Mouse (Mus musculus) limb, embryonic 15.5 days (tissue): ENCODE measurements around the gene BC030499. TPM values are rescaled to one million over a fixed set of nuclear protein-coding genes. Genes with fewer than 3 reads are reported as not detected.
"Not testable (repeated sequence)": the region's sequence is repeated elsewhere in the genome, so short reads cannot be mapped to it uniquely, and the experiment has no call there.

Experiments
- ATAC-seq: fragments of 200-750 bp; cut with Nextera tagmentation; 2 replicates; pipeline ENCODE4 v1.8.0; 2017; ENCODE audit warnings: low read depth, moderate TSS enrichment; ENCODE audit not compliant: insufficient number of reproducible peaks, low FRiP score, low TSS enrichment
- H3K27ac ChIP-seq: fragments of 300-500 bp; sonication (generic); 2 replicates; pipeline ENCODE4 v1.5.1; 2015; ENCODE audit warnings: moderate library complexity, mild to moderate bottlenecking, inconsistent platforms
- H3K27me3 ChIP-seq: fragments of 300-500 bp; sonication (generic); 2 replicates; pipeline ENCODE4 v1.6.1; 2015; ENCODE audit warnings: inconsistent platforms
- H3K36me3 ChIP-seq: fragments of 300-500 bp; sonication (generic); 2 replicates; pipeline ENCODE4 v1.6.1; 2015; ENCODE audit warnings: inconsistent platforms
- H3K4me1 ChIP-seq: fragments of 300-500 bp; sonication (generic); 2 replicates; pipeline ENCODE4 v1.6.1; 2015; ENCODE audit warnings: inconsistent platforms
- H3K4me2 ChIP-seq: fragments of 300-500 bp; sonication (generic); 2 replicates; pipeline ENCODE4 v1.6.1; 2015; ENCODE audit warnings: mild to moderate bottlenecking, inconsistent platforms
- H3K4me3 ChIP-seq: fragments of 300-500 bp; sonication (generic); 2 replicates; pipeline ENCODE4 v1.5.1; 2015; ENCODE audit warnings: mild to moderate bottlenecking, inconsistent platforms
- H3K9ac ChIP-seq: fragments of 300-500 bp; sonication (generic); 2 replicates; pipeline ENCODE4 v1.6.1; 2015; ENCODE audit warnings: inconsistent platforms
- H3K9me3 ChIP-seq: fragments of 300-500 bp; sonication (generic); 2 replicates; pipeline ENCODE4 v1.6.1; 2016; ENCODE audit warnings: inconsistent platforms
- WGBS: fragments of 180-500 bp; shearing (Covaris S2); methylation state at CpG from one replicate; pipeline ENCODE4 v1.1.7; 2015; 5-methylcytosine and 5-hydroxymethylcytosine counted together
- polyA plus RNA-seq: library from polyadenylated mRNA; unstranded; fragments of >200 nt; fragmentation: Nextera tagmentation; extraction: Ambion mirVana; gene quantifications from 2 replicates; pipeline ENCODE4 v1.2.1, GENCODE M21; 2015

BC030499 gene
- polyA plus RNA-seq, 1 experiment from 2014 or later = 0.09 TPM

DNA sequence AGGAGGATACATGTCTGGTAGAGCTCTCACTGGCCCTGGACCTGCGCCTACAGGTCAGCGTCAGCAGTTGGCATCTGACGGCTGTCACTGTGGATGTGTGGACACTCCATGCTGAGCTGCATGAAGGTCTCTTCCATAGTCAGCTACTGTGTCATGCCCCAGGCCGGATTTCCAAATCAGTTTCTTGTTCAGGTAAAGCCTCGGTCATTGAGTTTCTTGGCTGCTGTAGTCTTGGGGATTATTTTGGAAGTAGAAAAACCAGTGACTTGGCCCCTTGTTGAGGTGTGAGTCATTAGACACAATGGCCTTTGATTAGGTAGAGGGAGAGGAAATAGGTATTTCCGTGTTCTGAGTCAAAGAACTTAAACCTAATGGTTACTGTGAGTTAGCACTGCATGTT, 25.1 kb upstream of the BC030499 start:
- no peak overlapping the region for H3K4me3 ChIP-seq
- WGBS = 84% methylated on average over 6 of the region's 6 CpGs
- peaks cover 65% of the 10 kb centered on the region for H3K36me3 ChIP-seq
- H3K27me3 ChIP-seq = no peaks in the 10 kb centered on the region
- H3K27ac ChIP-seq = no peak overlapping the region
- ATAC-seq = no peak
- no peaks in the 10 kb centered on the region for H3K9me3 ChIP-seq
- no peak overlapping the region for H3K9ac ChIP-seq
- H3K4me1 ChIP-seq = peaks cover 14% of the 10 kb centered on the region
- H3K4me2 ChIP-seq = no peak overlapping the region

DNA sequence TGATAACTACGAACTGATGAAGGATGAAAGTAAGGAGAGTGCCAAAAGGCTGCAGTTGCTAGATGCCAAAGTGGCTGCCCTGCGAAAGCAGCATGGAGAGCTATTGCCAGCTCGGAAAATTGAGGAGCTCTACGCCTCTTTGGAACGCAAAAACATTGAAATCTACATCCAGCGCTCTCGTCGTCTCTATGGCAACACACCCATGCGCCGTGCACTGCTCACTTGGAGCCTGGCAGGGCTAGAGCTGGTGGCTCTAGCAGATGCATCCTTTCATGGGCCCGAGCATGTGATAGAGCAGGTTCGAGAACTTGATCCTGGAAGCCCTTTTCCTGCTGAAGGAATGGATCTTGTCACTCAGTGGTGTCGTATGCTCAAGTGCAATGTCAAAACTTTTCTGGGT, 18.7 kb upstream of the BC030499 start:
- Histone ChIP-seq H3K36me3 (peaks cover 92% of the 10 kb centered on the region), H3K4me1 (no peaks in the 10 kb centered on the region), H3K27me3 (no peaks in the 10 kb centered on the region), H3K9me3 (no peaks in the 10 kb centered on the region), H3K4me2 (no peak overlapping the region), H3K4me3 (no peak overlapping the region), H3K9ac (no peak overlapping the region), H3K27ac (no peak overlapping the region)
- no peak for ATAC-seq
- 91% methylated on average over 13 of the region's 13 CpGs for WGBS

DNA sequence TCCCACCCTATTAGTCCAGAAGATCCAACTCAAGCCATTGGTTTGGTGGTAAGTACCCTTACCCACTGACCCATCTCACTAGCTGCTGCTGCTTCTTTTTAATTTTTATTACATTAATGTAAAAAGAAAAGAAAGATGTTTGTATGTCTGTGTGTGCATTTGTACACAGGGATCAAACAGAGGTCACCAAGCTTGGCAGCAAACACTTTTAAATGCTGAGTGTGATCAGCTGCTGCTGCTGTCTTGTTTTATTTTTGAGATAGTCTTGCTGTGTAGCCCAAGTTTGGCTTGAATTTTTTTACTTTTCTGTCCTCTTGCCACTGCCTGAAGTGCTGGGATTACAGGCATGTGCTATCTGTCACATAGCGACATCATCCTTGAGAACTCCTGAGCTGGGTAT, 15.0 kb upstream of the BC030499 start:
- 100% methylated on average over 1 of the region's 1 CpGs for WGBS
- H3K27me3 ChIP-seq = no peaks in the 10 kb centered on the region
- H3K9me3 ChIP-seq = no peaks in the 10 kb centered on the region
- no peak overlapping the region for H3K4me3 ChIP-seq
- H3K4me2 ChIP-seq = no peak overlapping the region
- no peak for ATAC-seq
- no peaks in the 10 kb centered on the region for H3K4me1 ChIP-seq
- H3K9ac ChIP-seq = no peak overlapping the region
- no peak overlapping the region for H3K27ac ChIP-seq
- H3K36me3 ChIP-seq = peaks cover 94% of the 10 kb centered on the region

DNA sequence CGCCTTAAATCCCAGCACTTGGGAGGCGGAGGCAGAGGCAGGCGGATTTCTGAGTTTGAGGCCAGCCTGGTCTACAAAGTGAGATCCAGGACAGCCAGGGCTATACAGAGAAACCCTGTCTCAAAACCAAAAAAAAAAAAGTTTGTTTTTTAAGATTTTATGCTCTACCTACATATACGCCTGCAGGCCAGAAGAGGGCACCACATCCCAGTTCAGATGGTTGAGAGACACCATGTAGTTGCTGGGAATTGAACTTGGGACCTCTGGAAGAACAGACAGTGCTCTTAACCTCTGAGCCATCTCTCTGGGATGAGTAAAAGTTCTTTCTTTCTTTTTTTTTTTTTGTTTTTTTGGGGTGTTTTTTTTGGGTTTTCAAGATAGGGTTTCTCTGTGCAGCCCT, 14.5 kb upstream of the BC030499 start:
- H3K4me1 ChIP-seq, H3K4me2 ChIP-seq, H3K4me3 ChIP-seq, H3K9me3 ChIP-seq, ATAC-seq, H3K27me3 ChIP-seq, H3K27ac ChIP-seq, H3K9ac ChIP-seq: not testable (repeated sequence)
- WGBS = 95% methylated on average over 4 of the region's 4 CpGs
- H3K36me3 ChIP-seq = peaks cover 95% of the 10 kb centered on the region

DNA sequence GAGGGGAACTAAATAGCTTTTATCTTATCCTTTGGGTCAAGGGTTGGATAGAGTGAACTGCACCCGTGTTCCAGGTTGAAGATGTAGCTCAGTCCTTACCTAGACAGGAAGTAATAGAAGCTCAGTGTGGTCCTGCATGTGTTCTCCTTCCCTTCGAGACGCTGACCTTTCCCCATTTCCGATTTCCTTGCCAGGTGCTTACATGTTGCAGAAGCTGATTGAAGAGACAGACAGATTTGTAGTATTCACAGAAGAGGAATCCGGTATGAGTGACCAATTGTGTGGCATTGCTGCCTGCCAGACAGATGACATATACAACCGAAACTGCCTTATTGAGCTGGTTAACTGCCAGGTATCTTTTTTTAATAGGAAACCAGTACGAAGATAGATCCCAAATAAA, 11.8 kb upstream of the BC030499 start:
- Histone ChIP-seq H3K27me3 (no peaks in the 10 kb centered on the region), H3K27ac (no peak overlapping the region), H3K9me3 (no peaks in the 10 kb centered on the region), H3K4me3 (no peak overlapping the region), H3K4me1 (no peaks in the 10 kb centered on the region), H3K4me2 (no peak overlapping the region), H3K9ac (no peak overlapping the region), H3K36me3 (peaks cover 95% of the 10 kb centered on the region)
- 88% methylated on average over 7 of the region's 7 CpGs for WGBS
- ATAC-seq = no peak

DNA sequence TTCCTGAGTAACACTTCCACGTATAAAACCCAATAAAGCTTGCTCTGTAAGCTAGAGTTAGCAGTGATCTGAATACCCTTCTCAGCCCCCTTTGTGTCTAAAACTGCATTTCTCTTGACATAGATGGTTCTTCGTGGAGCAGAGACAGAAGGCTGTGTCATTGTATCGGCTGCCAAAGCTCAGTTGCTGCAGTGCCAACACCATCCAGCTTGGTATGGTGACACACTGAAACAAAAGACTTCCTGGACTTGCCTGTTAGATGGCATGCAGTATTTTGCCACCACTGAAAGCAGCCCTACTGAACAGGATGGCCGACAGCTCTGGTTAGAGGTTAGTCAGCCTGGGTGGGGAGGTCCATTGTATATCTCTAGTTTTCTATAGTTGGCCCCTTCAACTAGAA, 11.1 kb upstream of the BC030499 start:
- Histone ChIP-seq H3K4me2 (no peak overlapping the region), H3K27ac (no peak overlapping the region), H3K9me3 (no peaks in the 10 kb centered on the region), H3K36me3 (peaks cover 95% of the 10 kb centered on the region), H3K4me1 (no peaks in the 10 kb centered on the region), H3K27me3 (no peaks in the 10 kb centered on the region), H3K9ac (no peak overlapping the region), H3K4me3 (no peak overlapping the region)
- ATAC-seq = no peak
- 93% methylated on average over 4 of the region's 4 CpGs for WGBS

DNA sequence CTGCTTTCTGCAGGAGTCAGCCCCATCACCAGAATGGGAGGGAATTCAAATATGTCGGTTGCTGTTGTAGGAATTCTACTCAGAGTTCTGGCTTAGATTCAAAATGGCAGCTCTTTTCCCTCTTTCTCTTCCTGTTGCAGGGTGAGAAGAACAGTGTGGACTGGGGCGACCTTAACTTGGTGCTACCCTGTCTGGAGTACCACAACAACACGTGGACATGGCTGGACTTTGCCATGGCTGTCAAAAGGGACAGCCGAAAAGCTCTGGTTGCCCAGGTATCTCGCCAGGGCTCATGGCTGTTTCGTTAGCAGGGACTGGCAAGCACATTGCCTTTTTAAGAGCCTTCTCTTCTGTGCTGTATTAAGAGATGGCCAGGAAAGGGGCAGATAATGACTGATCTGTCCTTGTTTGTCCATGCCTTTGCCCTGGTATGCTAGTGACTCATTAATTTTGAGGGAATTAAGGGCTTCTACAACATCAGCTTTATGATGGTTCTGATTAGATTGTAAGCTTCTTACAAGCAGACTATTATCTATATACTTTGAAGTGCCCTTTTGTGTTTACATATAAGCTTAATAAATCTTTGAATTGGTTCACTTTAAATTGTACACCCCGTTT, 1.4 kb upstream of the BC030499 start:
- Histone ChIP-seq H3K4me2 (no peak overlapping the region), H3K36me3 (peaks cover 76% of the 10 kb centered on the region), H3K4me3 (no peak overlapping the region), H3K27me3 (no peaks in the 10 kb centered on the region), H3K4me1 (no peaks in the 10 kb centered on the region), H3K27ac (no peak overlapping the region), H3K9ac (no peak overlapping the region), H3K9me3 (no peaks in the 10 kb centered on the region)
- no peak for ATAC-seq
- 90% methylated on average over 7 of the region's 7 CpGs for WGBS

DNA sequence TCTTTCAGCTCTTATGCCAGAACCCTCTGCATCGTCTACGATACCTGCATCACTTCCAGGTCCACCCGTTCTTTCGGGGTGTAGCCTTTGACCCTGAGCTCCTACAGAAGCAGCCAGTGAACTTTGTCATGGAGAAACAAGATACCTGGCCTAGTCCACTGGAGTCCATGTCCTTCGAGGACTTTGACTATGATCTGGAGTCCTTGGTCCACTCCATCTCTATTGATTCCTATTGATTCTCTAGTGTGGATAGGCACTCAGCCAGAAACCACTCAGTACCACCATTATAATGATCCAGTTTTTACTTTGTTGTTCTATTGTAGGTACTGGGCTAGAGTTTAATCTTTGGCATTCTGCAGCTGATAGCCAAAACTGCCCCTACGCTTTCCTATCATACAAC, 3.9 kb downstream of the BC030499 start:
- WGBS = 95% methylated on average over 6 of the region's 6 CpGs
- Histone ChIP-seq H3K9me3 (no peaks in the 10 kb centered on the region), H3K4me3 (no peak overlapping the region), H3K36me3 (peaks cover 26% of the 10 kb centered on the region), H3K27ac (no peak overlapping the region), H3K4me1 (no peaks in the 10 kb centered on the region), H3K27me3 (no peaks in the 10 kb centered on the region), H3K4me2 (no peak overlapping the region), H3K9ac (no peak overlapping the region)
- ATAC-seq = no peak

DNA sequence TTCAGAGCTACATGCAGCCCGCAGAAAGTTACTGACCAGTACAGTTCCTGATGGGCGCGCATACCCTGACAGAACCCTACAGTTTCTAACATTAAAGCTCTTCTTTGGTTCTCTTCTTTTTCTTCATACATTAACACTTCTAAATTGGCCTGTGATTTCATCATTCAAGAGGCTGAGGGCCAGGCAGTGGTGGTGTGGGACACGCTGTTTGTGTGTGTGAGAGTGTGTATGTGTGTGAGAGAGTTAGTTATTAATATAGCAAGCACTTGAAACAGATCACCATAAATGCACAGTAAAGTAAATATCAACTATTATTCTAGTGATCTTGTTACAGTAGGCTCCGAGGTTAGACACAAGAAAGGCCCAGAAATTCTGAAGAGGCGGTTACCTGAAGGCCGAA, 10.3 kb downstream of the BC030499 start:
- H3K4me2 ChIP-seq = peak overlapping the region; percentile 89
- H3K4me3 ChIP-seq = peak overlapping the region; percentile 70
- 59% methylated on average over 7 of the region's 7 CpGs for WGBS
- H3K9ac ChIP-seq = 0 out of 2 replicates have a peak overlapping the region, but pooled peaks have one; percentile 50
- peak overlapping the region; percentile 44 for H3K27ac ChIP-seq
- peaks cover 24% of the 10 kb centered on the region for H3K36me3 ChIP-seq
- H3K9me3 ChIP-seq = no peaks in the 10 kb centered on the region
- no peaks in the 10 kb centered on the region for H3K27me3 ChIP-seq
- peaks cover 10% of the 10 kb centered on the region for H3K4me1 ChIP-seq
- no peak for ATAC-seq

DNA sequence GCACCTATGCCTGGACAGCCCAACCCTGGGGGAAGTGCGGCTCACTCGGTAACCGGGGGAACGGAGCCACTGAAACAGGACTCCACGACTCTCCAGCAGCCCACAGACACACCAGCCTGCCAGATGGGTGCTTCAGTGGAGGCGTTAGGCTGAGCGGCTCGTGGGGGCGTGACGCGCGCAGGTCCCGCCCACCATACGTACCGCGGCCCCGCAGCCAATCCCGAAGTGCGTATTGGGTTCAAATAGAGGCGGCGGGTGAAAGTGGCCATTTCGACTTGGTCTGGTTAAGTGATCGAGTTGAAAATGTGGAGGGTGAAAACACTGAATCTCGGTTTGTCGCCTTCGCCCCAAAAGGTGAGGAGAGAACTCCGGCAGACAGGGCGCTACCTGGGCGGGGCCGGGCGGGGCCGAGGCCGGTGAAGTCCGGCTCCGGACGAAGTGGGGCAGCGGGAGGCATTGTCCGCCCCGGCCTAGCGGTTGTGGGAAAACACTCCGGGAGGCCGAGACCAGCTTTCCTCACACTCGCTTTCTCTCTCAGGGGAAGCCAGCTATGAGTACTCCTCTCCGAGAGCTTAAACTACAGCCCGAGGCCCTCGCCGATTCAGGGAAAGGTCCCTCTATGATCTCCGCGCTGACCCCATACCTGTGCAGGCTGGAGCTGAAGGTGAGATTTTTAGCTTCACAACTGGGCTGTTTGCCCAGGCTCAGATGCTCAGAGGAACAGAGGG, 10.9 kb downstream of the BC030499 start, which contains the start of gene Spag5:
Gene Spag5 (plus strand): TSS at position 173 of the 728 bp plus-strand sequence.
- H3K27ac ChIP-seq = peak within 1 kb of the TSS; percentile 61
- WGBS = under 1% methylated on average over 49 of the region's 49 CpGs
- peak within 1 kb of the TSS; percentile 70 for H3K4me3 ChIP-seq
- H3K9ac ChIP-seq = peak within 1 kb of the TSS; percentile 50
- H3K4me1 ChIP-seq = peaks cover 10% of the 10 kb centered on the region
- H3K9me3 ChIP-seq = no peaks in the 10 kb centered on the region
- peak; percentile 98 for ATAC-seq
- no peaks in the 10 kb centered on the region for H3K27me3 ChIP-seq
- peak within 1 kb of the TSS; percentile 89 for H3K4me2 ChIP-seq
- H3K36me3 ChIP-seq = peaks cover 24% of the 10 kb centered on the region

DNA sequence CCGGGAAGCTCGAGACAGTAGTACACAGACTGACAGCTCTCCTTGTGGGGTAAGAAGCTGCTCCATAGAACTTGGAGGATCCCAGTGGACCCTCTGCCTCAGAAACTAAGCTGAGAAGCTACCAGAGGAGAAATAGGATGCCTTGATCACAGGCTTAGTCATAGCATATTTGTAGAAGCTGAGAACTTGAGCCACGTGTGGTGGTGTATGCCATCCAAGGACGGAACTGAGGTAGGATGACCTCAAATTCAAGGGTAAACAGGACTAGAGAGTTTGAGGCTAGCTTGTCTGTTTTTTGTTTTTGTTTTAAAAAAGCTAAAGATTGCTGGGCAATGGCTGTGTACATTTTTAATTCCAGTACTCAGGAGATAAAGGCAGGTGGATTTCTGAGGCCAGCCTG, 14.6 kb downstream of the BC030499 start:
- Histone ChIP-seq H3K4me2 (no peak overlapping the region), H3K9me3 (no peaks in the 10 kb centered on the region), H3K36me3 (peaks cover 46% of the 10 kb centered on the region), H3K4me3 (no peak overlapping the region), H3K27ac (no peak overlapping the region), H3K4me1 (peaks cover 10% of the 10 kb centered on the region), H3K27me3 (no peaks in the 10 kb centered on the region), H3K9ac (no peak overlapping the region)
- ATAC-seq = no peak
- WGBS = 87% methylated on average over 4 of the region's 4 CpGs

DNA sequence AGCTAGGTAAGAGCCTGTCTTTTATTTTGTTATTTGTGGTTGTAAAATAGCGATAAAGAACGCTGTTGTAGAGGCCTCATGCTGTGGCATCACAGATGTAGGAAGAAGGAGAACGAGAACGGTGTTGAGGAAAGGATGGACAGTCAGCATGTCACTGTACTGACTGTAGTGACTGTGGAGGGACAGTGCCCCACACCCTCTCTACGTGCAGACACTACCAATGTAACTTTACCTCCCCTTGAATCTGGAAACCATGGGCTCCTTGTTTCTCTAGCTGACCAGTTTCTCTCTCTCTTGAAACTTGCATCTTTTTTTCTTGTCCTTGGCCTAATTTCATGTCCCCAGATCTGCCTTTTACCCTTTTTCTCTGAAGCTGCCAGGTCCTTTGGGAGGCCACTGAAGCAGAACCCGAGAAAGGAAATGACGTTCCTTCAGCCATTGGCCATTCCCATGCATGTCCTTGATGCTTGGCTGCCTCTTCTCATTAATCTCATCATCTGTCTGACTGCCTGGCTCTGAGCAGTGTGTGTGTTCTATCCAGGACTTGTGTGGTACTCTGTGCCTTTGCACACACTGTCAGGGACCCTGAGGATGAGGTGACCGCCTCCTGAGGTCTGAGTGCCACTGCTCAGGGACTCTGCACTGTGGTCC, 20.3 kb downstream of the BC030499 start:
- H3K27ac ChIP-seq = no peak overlapping the region
- H3K27me3 ChIP-seq = no peaks in the 10 kb centered on the region
- ATAC-seq = no peak
- H3K4me2 ChIP-seq = no peak overlapping the region
- H3K36me3 ChIP-seq = peaks cover 68% of the 10 kb centered on the region
- H3K4me1 ChIP-seq = no peaks in the 10 kb centered on the region
- no peak overlapping the region for H3K4me3 ChIP-seq
- no peaks in the 10 kb centered on the region for H3K9me3 ChIP-seq
- 88% methylated on average over 8 of the region's 8 CpGs for WGBS
- H3K9ac ChIP-seq = no peak overlapping the region
